Mouse (Mus musculus): ENCODE data around the gene Cyb5d2. TPM values are rescaled to one million over a fixed set of nuclear protein-coding genes. Genes with fewer than 3 reads are reported as not detected.

Gene Cyb5d2
- polyA plus RNA-seq (2012): 0.63 and 0.90 TPM in 2 replicates

DNA sequence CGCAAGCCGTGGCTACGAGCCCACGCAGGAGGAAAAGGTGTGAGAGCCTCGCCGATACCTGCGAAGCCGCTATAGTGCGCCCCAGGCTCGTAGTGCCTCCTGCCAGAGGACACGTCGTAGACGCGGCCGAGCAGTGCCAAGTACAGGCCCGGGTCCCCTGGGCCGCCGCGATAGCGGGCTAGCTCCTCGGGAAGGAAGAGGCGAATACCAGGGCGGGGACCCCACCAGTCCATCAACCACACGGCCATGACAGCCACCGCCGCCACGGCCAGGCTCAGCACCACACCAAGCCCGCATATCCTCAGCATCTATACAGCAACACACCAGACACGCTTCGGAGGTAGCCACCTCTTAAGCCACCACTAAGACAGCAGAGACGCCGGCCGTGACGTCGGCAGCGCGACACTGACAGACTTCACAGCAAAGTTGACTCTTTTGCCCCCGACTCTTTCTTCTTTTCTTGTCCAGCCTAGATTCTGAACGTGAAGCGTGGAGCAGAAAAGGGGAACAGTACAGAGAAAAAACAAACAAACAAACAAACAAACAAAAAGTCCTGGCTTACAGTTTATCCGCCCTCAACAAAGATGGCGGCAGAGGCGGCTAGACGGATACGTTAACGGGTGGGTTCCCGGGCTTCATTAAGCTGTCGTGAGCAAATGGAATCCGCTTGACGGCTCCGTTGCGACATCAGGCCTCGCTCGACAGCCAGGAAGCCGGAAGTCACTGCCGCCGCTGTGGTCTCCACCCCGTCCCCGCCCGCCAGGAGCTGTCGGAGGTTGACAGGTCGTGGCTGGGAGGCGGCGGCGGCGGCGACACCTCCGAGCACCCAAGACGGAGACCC is at the start of gene Cyb5d2, which contains the start of gene Zzef1:
Cyb5d2 (minus strand) TSS at position 688 of the 841 bp plus-strand sequence.
Zzef1 (plus strand) TSS at position 772 of the 841 bp plus-strand sequence.
- no peak for TF ChIP-seq GATA1 (IDR thresholded peaks at IDR 0.05; ENCODE audit: low read length)

DNA sequence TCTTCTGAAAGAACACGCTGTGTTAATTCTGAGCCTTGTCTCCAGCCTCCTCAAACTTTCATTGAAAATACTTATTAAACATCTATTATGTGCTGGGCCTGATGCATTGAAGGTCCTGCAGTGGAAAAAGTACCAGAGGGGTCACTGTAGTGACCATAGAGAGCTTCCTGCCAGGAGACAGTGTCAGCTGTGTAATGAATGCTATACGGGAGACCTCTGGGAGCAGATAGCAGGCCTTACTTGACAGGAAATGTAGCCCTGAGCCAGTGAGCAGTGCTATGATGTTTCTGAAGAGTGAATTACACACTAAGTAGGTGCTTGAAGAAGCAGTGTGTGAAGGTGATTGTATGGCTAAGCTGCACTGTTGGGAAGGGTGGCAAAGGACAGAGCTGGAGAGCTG is 49.6 kb upstream of the Cyb5d2 start:
- no peak for TF ChIP-seq GATA1 (IDR thresholded peaks at IDR 0.05; ENCODE audit: low read length)

DNA sequence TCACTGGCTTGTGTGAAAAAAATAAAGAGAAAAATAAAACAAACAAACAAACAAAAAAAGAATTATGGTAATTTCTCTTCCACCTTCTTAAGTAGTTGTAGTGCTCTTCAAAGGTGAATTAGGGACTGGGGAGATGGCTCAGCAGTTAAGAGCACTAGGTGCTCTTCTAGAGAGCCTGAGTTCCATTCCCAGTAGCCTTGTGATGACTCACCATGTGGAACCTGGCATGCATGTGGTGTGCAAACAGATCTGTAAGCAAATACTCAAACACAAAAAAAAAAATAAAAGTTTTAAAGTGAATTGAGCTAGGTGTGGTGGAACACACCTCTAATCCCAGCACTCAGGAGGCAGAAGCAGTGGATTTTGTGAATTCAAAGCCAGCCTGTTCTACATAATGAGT is 47.6 kb upstream of the Cyb5d2 start:
- no peak for TF ChIP-seq GATA1 (IDR thresholded peaks at IDR 0.05; ENCODE audit: low read length)

DNA sequence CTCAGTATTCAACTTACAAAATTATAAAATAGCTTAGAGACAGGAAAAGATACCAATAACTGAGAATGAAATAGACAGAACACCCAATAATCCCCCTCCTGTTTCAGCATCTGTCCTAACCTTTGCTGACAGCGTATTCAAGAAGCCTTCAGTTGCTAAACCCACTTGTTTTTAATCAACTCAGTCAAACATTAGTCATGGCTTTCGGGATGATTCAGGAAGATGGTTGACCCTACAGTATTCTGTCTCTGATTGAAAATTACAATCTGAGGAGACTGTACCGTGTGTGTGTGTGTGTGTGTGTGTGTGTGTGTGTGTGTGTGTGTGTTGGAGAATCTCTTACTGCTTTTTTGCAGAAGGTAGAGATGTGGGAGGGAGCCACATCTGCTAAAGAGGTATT is 46.8 kb upstream of the Cyb5d2 start:
- TF ChIP-seq GATA1 (IDR thresholded peaks at IDR 0.05; ENCODE audit: low read length): no peak

DNA sequence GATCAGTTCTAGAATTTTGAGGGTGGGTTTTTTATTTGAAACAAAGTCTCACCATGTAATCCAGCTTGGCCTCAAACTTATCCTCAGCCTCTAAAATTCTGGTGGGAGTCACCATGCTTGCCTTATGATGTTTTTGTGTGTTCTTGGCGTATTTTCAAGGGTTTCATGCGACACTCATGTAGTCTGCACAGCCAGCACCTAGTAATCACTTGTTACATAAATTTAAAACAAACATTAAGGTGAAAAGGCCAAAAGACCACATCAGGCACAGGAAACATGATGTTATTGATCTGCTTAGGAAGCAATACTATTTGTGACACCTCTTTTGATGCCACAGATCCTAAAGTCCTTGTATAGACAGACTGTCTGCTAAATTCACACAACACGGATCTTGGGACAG is 33.9 kb upstream of the Cyb5d2 start:
- TF ChIP-seq GATA1 (IDR thresholded peaks at IDR 0.05; ENCODE audit: low read length): no peak

DNA sequence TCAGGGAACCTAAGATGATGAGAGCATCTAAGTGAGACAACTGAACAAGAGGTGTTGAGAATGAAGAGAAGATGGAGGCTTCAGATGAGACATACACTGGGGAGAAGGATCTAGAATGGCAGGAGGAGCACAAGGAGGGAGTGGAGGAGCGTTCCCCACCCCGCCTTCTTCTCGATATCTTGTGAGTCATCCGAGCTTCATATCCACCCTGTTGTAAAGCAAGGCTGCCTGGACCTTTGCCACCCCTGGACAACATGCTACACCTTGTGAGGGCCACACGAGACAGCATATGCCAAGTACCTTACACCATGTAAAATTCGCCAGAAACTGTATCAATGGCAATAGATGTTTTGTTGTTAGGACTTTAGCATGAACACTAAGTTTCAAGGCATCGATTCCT is 25.1 kb upstream of the Cyb5d2 start:
- TF ChIP-seq GATA1 (IDR thresholded peaks at IDR 0.05; ENCODE audit: low read length): no peak

DNA sequence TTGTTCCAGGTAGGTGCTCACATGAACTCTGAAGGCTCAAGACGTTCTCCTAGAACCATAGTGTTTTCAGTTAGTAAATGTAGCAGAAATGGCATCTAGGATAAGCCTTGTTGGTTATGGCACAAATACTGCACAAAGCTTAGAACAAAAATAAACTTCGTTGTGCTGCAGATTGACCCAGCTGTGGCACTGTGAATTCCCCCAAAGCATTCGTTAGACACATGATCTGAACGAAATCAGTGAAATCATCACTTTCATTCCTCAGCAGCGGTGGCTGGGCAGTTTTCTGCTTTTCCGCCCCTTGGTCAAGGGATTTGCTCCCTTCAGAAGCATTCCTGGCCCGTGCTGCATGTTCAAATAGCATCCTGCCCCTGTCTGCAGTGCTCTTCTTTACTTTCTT is 22.1 kb upstream of the Cyb5d2 start:
- no peak for TF ChIP-seq GATA1 (IDR thresholded peaks at IDR 0.05; ENCODE audit: low read length)

DNA sequence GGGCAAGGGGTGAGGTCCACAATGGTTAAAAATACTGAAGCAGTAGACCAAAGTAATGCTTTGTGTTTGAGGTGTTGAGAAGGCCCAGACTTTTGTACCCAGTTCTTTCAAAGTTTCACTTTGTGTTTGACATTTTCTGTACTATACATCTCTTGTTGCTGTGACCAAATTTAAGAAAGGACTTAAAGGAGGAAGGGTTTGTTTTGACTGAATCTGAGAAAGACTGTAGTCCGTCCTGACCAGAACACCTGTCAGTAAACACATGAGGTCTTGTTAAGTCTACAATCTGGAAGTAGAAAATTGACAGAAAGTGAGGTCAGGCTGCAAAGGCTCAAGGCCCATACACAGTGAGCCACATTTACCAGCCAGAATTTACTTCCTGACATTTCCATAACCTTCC is 20.9 kb upstream of the Cyb5d2 start:
- TF ChIP-seq GATA1 (IDR thresholded peaks at IDR 0.05; ENCODE audit: low read length): no peak

DNA sequence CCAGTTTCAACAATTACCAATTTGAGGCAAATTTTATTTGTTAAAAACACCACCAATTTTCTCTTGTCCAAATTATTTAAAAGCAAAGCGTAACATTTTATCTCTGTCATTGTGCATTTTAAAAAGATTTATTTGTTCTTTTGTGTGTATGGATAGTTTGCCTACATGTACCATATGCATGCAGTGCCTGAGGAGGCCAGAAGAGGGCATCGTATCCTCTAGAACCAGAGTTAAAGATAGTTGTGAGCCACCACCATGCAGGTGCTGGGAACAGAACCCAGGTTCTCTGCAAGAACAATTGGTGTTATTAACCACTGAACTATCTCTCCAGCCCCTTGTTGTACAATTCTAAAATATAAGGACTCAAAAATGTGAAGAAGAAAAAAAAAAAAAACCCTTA is 18.2 kb upstream of the Cyb5d2 start:
- no peak for TF ChIP-seq GATA1 (IDR thresholded peaks at IDR 0.05; ENCODE audit: low read length)

DNA sequence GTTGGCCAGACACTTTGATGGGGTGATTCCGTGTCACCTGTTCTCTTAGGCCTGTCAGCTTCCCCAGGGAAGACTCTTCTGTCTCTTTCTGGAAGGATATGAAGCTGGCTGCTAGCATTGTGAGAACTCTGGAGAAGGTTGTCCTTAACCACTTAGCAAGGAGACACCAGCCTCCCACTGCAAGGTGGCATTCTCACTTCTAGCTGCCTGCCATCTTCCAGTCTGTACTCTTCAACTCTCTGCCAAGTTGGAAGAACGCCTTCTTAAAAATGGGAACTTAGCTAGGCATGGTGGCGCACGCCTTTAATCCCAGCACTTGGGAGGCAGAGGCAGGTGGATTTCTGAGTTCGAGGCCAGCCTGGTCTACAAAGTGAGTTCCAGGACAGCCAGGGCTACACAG is 17.7 kb upstream of the Cyb5d2 start:
- TF ChIP-seq GATA1 (IDR thresholded peaks at IDR 0.05; ENCODE audit: low read length): no peak

DNA sequence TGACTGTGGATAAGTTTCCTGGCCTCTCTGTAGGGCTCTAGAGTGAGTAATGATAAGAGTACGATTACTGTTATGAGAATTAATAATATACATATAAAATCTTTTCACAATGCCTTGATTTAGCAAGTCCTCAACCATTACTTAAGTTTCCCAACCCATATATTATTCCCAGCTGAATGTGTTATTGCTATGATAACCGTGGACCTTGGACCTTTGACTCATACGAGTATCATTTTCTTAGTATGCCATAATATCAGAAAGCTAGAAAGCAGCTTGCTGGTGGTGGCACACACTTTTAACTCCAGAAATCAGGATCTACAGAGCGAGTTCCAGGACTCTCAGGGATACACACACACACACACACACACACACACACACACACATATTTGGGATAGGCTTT is 12.1 kb upstream of the Cyb5d2 start:
- TF ChIP-seq GATA1 (IDR thresholded peaks at IDR 0.05; ENCODE audit: low read length): no peak

DNA sequence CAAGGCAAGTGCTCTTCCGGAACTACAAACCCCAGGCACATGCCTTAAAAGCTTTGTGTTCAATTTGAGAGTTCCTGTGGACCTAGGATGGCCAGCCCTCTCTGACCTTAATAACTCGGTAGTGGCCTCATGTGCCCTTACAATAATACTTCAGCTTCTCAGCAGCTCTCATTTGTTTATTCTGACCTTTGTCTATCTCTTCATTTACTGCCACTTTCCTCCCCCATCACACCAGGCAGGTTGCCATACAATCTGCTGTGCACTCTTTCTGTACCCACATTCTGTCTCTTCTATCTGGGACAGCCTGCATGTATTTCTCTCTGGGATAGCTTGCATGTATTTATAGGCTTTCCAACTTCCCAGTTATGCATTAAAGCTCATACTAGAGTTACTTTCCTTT is 10.6 kb upstream of the Cyb5d2 start:
- TF ChIP-seq GATA1 (IDR thresholded peaks at IDR 0.05; ENCODE audit: low read length): no peak

DNA sequence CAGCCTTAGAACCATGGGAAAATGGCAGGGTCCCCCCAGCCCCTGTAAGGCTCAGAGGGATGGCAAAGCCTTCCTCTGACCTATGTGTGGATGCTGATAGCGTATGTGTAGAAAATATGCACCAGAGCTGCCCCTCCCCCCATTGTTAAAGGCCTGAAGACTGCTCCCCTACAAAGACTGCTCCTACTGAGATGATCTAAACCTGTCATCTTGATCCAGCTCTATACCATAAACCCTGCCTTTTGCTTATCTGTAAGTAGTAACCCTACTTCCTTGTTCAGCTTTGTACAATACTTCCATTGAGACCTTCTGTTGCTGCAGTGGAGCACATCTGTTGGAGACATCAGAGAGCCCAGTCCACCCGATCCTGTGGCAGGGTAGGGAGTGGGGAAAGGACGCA is 9.3 kb upstream of the Cyb5d2 start:
- no peak for TF ChIP-seq GATA1 (IDR thresholded peaks at IDR 0.05; ENCODE audit: low read length)

DNA sequence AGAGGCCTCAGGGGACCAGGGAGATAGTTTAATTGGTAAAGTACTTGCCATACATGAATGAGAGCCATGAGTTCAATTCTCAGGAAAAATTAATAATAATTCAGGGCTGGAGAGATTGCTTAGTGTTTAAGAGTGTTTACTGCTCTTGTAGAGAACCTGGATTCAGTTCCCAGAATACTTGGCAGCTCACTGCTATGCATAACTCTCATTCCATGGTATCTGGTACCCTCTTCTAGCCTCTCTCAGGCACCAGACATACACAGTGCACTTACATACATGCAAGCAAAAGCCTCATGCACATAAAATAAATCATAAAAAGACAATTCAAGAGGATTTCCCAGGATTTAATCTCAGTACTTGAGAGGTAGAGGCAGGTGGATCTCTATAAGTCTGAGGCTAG is 8.6 kb upstream of the Cyb5d2 start:
- TF ChIP-seq GATA1 (IDR thresholded peaks at IDR 0.05; ENCODE audit: low read length): no peak

DNA sequence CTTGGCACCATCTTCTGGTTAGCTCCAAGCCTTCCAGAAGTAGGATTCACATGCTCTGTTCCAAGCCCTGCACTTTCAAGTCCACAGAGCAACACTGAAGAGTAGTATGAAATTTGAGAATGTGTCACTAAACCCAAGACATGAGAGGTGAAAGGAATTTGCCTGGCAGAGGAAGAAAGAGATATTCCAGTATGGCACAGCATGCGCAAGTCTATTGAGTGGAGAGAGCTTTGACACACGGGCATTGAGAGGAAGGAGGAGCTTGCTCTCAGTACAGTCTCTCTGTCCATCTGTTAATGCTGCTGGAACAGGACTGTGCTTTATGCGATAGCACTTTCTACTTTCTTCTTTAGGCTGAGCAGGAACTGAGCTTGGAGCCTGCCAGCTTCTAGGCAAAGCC is 7.1 kb upstream of the Cyb5d2 start:
- no peak for TF ChIP-seq GATA1 (IDR thresholded peaks at IDR 0.05; ENCODE audit: low read length)

DNA sequence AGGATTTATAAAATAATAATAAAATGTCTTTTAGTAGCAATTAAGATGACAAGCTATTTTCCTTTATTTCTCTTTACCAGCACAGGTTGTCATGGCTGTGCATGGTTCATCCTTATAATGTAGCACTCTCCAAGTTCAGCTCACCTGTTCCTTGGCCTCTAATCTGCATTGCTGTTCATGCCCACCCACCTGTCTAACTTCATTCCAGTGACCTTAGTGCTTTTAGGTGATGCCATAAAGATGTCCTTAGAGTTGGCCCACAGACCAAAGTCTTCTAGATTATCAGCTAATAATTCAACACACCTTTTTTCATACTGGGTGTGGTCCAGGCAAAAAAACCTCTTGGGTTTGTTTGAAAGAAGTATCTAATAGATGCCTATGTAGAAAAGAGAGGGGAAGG is 5.2 kb upstream of the Cyb5d2 start:
- no peak for TF ChIP-seq GATA1 (IDR thresholded peaks at IDR 0.05; ENCODE audit: low read length)

DNA sequence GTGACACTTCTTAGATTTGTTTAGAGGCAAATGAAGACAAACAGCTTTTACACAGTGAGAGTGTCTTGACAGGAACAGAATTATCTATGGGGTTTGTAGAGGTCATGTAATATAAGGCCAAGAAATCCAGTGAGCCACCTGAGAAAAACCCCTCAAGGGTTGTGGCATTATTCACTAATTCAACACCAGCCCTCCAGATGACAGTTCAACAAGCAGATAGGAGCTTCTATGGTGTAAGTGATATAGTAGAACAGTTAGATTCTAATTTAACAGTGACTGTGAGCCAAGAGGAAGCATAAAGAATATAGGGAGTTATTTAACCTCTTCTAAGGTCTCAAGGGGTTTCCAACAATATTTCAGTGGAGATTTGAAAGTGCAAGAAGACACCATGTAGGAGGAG is 2.2 kb upstream of the Cyb5d2 start:
- no peak for TF ChIP-seq GATA1 (IDR thresholded peaks at IDR 0.05; ENCODE audit: low read length)

Data from G1E-ER4 (cell line).